Mouse (Mus musculus) embryonic facial prominence, embryonic 15.5 days (tissue): ENCODE data around the gene Gm2564. TPM values are rescaled to one million over a fixed set of nuclear protein-coding genes. Genes with fewer than 3 reads are reported as not detected.
"Not testable (repeated sequence)": the region's sequence is repeated elsewhere in the genome, so short reads cannot be mapped to it uniquely, and the experiment has no call there.

Source experiments
- ATAC-seq: fragments of 200-750 bp; cut with Nextera tagmentation; 2 replicates; pipeline ENCODE4 v1.8.0; 2017; ENCODE audit warnings: low read depth, moderate TSS enrichment; ENCODE audit not compliant: insufficient number of reproducible peaks, low FRiP score, low TSS enrichment
- H3K27ac ChIP-seq: fragments of 300-500 bp; sonication (generic); replicated peaks from 2 replicates; pipeline ENCODE4 v1.5.1; 2015; ENCODE audit warnings: mild to moderate bottlenecking, inconsistent platforms
- H3K27me3 ChIP-seq: fragments of 300-500 bp; sonication (generic); 2 replicates; pipeline ENCODE4 v1.6.1; 2015; ENCODE audit warnings: inconsistent platforms
- H3K36me3 ChIP-seq: fragments of 300-500 bp; sonication (generic); 2 replicates; pipeline ENCODE4 v1.6.1; 2015; ENCODE audit warnings: mild to moderate bottlenecking, inconsistent platforms
- H3K4me1 ChIP-seq: fragments of 300-500 bp; sonication (generic); 2 replicates; pipeline ENCODE4 v1.6.1; 2015; ENCODE audit warnings: inconsistent platforms
- H3K4me2 ChIP-seq: fragments of 300-500 bp; sonication (generic); replicated peaks from 2 replicates; pipeline ENCODE4 v1.6.1; 2015; ENCODE audit warnings: mild to moderate bottlenecking, inconsistent platforms
- H3K4me3 ChIP-seq: fragments of 300-500 bp; sonication (generic); replicated peaks from 2 replicates; pipeline ENCODE4 v1.5.1; 2015; ENCODE audit warnings: mild to moderate bottlenecking, inconsistent platforms
- H3K9ac ChIP-seq: fragments of 300-500 bp; sonication (generic); 2 replicates; pipeline ENCODE4 v1.6.1; 2015; ENCODE audit warnings: inconsistent platforms
- H3K9me3 ChIP-seq: fragments of 300-500 bp; sonication (generic); replicated peaks from 2 replicates; pipeline ENCODE4 v1.6.1; 2016; ENCODE audit warnings: inconsistent platforms
- WGBS: fragments of 180-500 bp; shearing (Covaris S2); methylation state at CpG from one replicate; pipeline ENCODE4 v1.1.7; 2015; 5-methylcytosine and 5-hydroxymethylcytosine counted together
- polyA plus RNA-seq: library from polyadenylated mRNA; unstranded; fragments of >200 nt; fragmentation: Nextera tagmentation; extraction: Ambion mirVana; gene quantifications from 2 replicates; pipeline ENCODE4 v1.2.1, GENCODE M21; 2015

The Gm2564 gene
- 0.50 TPM in 1 of 2 replicates, not detected in the other for polyA plus RNA-seq

- H3K27ac ChIP-seq, ATAC-seq, H3K4me3 ChIP-seq, H3K9me3 ChIP-seq, H3K27me3 ChIP-seq, H3K4me2 ChIP-seq, H3K4me1 ChIP-seq, H3K9ac ChIP-seq, H3K36me3 ChIP-seq: not testable (repeated sequence)
- WGBS: no CpG with 5 or more reads among the region's 8 CpGs
These were observed at the start of gene Gm2564 for GRCm38 (mm10) chr4:42629419-42629818. Gene Gm2564, plus strand, starts transcription at chr4:42629719.

- H3K27ac ChIP-seq, H3K27me3 ChIP-seq, H3K36me3 ChIP-seq, H3K4me3 ChIP-seq, H3K9ac ChIP-seq, H3K4me2 ChIP-seq, H3K4me1 ChIP-seq, ATAC-seq, H3K9me3 ChIP-seq: not testable (repeated sequence)
- WGBS: no CpG with 5 or more reads among the region's 5 CpGs
These were observed 17.6 kb upstream of the Gm2564 start, which contains the start of gene Gm10591 for GRCm38 (mm10) chr4:42611895-42612294. Gene Gm10591, plus strand, starts transcription at chr4:42612195.

- not testable (repeated sequence) for H3K4me2 ChIP-seq, H3K4me3 ChIP-seq, H3K9ac ChIP-seq, ATAC-seq, H3K36me3 ChIP-seq, H3K9me3 ChIP-seq, H3K27ac ChIP-seq, H3K27me3 ChIP-seq, H3K4me1 ChIP-seq
- WGBS: no CpG with 5 or more reads among the region's 9 CpGs
These were observed 25.4 kb downstream of the Gm2564 start, which contains the start of gene Ccl27b for GRCm38 (mm10) chr4:42654951-42655350. Gene Ccl27b, plus strand, starts transcription at chr4:42655251.

GRCm38 (mm10) chr4:42661793-42662192, 32.3 kb downstream of the Gm2564 start, which contains the start of gene Il11ra2:
Gene Il11ra2, minus strand, starts transcription at chr4:42661893.
- not testable (repeated sequence) for H3K9ac ChIP-seq, H3K4me3 ChIP-seq, H3K9me3 ChIP-seq, H3K4me2 ChIP-seq, H3K36me3 ChIP-seq, H3K27ac ChIP-seq, H3K4me1 ChIP-seq, H3K27me3 ChIP-seq, ATAC-seq
- no CpG with 5 or more reads among the region's 3 CpGs for WGBS

GRCm38 (mm10) chr4:42675415-42675814, 45.9 kb downstream of the Gm2564 start:
- ATAC-seq, H3K9ac ChIP-seq, H3K9me3 ChIP-seq, H3K4me1 ChIP-seq, H3K27ac ChIP-seq, H3K4me3 ChIP-seq, H3K36me3 ChIP-seq, H3K27me3 ChIP-seq, H3K4me2 ChIP-seq: not testable (repeated sequence)
- WGBS: no CpG with 5 or more reads among the region's 4 CpGs

GRCm38 (mm10) chr4:42679365-42679764, 49.8 kb downstream of the Gm2564 start:
- H3K27me3 ChIP-seq, ATAC-seq, H3K36me3 ChIP-seq, H3K4me2 ChIP-seq, H3K4me1 ChIP-seq, H3K9me3 ChIP-seq, H3K9ac ChIP-seq, H3K4me3 ChIP-seq, H3K27ac ChIP-seq: not testable (repeated sequence)
- WGBS: no CpG with 5 or more reads among the region's 7 CpGs

GRCm38 (mm10) chr4:42680374-42681356, 51.1 kb downstream of the Gm2564 start:
- H3K27me3 ChIP-seq: not testable (repeated sequence)

More at GRCm38 (mm10) chr4:42680374-42681356, 51.1 kb downstream of the Gm2564 start:
- not testable (repeated sequence) for H3K36me3 ChIP-seq, H3K4me3 ChIP-seq, H3K4me2 ChIP-seq, ATAC-seq, H3K9ac ChIP-seq, H3K27ac ChIP-seq, H3K9me3 ChIP-seq, H3K4me1 ChIP-seq
- WGBS: no CpG with 5 or more reads among the region's 32 CpGs

Other genes with a start within 250 kb of the Gm2564 start
- gene Gm21586, start 190.3 kb upstream of the Gm2564 start, polyA plus RNA-seq: not detected in 2 replicates
- 0.07 and 0.11 TPM in 2 replicates for gene Gm2163, start 163.0 kb upstream of the Gm2564 start, polyA plus RNA-seq
- gene Fam205a2, start 101.5 kb upstream of the Gm2564 start, polyA plus RNA-seq: not detected in 2 replicates
- gene Gm10591, start 17.5 kb upstream of the Gm2564 start, polyA plus RNA-seq: not detected in 2 replicates
- gene Ccl27b, start 25.5 kb downstream of the Gm2564 start, polyA plus RNA-seq: not detected in 2 replicates
- 0.28 TPM in 1 of 2 replicates, not detected in the other for gene Il11ra2, start 32.2 kb downstream of the Gm2564 start, polyA plus RNA-seq
- gene 4930578G10Rik, start 105.8 kb downstream of the Gm2564 start, polyA plus RNA-seq: not detected in 2 replicates
- gene Ccl19, start 126.9 kb downstream of the Gm2564 start, polyA plus RNA-seq: not detected in 2 replicates
- gene Ccl21a, start 144.3 kb downstream of the Gm2564 start, polyA plus RNA-seq: 98.7 and 109 TPM in 2 replicates
- gene Fam205a1, start 224.2 kb downstream of the Gm2564 start, polyA plus RNA-seq: not detected in 2 replicates
- gene Gm12394, start 227.1 kb downstream of the Gm2564 start, polyA plus RNA-seq: 0.08 and 0.11 TPM in 2 replicates
- gene Fam205c, start 244.5 kb downstream of the Gm2564 start, polyA plus RNA-seq: 0.36 and 0.46 TPM in 2 replicates